Mouse (Mus musculus) embryo, embryonic 9.5 days (tissue): ENCODE measurements around the gene Rpl18.
A peak's percentile ranks its signal among the peaks of the same experiment; 100 is the strongest.

Experiments used
- DNase-seq: peaks from one replicate; pipeline ENCODE4 v3.0.0-alpha.2; 2017; ENCODE audit errors: extremely low spot score

The Rpl18 gene

DNA sequence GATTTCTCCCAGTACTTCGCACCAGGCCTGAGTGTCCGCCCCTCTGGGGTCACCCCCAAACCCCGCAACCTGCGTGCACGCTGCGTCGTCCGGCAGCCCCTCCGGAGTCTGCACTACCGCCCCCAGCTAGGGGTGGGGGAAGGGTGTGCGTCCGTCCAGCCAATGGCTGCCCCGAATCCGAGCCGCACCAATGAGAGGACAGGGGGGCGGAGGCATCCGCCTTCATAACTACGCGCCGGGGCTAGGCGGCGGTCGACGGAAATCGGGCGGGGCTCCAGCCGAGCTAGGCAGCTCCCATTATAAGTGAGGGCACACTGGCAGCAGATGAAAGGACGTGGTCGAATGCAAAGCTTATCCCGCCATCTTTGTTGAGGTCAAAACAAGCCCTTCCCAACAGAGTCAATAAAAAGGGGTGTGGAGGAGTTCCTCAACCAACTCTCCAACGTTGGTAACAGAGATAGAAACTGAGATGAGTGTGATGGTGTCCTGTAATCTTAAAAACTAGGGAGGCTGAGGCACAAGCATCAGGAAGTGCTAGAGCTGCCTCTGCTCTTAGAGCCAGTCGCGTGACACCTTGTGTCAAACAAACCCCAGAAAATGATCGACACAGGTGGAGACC is at the start of gene Rpl18:
Gene Rpl18, plus strand, starts transcription at position 368 of the 619 bp plus-strand sequence.
- DNase-seq = peak; percentile 94

DNA sequence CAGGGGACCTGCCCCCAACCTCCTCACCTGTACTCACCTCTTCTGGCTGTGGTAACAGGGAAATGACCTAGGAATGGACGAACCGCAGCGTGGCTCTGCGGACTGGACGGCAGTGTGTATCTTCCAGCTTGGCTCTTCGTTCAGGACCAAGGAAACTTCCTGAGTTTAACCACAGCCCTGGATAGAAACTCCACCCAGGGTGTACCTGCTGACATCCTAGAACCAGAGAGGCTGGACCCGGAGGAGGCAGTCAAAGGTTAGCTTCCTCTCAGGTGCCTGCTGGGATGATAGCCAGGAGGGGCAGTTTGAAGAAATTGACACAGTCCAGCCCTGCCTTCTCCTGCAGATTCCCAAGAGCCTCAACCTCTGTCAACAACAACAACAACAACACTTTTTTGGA is 49.1 kb upstream of the Rpl18 start, which contains the start of gene Fut2:
Gene Fut2, minus strand, starts transcription at position 234 of the 400 bp plus-strand sequence.
- no peak for DNase-seq

GRCm38 (mm10) chr7:45667761-45668160 is 47.5 kb upstream of the Rpl18 start:
- no peak for DNase-seq

GRCm38 (mm10) chr7:45668921-45669320 is 46.3 kb upstream of the Rpl18 start:
- DNase-seq = no peak

DNA sequence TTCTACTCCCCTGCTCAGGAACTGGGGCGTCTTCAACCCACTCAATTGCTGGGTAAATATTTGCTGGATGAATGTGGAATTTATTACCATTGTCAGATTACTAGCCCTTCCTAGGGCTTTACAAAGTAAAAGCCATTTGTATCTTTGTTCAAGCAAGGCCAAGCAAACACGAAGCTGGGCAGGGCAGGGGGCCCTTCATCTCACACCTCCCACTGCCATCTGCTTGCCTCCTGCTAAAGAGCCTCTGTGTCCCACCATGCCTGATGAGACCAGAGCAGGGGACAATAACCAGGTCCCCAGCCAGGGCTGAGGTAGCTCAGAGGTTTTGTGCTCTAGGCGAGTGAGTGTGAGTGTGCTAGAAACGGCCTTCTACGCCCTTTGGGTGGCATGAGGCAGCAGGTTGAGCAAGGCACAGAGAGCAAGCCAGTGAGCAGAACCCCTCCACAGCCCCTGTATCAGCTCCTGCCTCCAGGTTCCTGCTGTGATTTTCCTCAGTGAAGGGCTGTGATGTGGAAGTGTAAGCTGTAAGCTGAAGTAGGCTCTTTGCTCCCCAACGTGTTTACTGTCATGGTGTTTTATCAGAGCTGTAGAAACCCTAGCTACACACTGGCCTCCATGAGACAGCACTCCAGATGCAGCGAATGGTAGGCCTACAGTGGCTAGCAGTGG is 37.5 kb upstream of the Rpl18 start:
- DNase-seq = no peak

DNA sequence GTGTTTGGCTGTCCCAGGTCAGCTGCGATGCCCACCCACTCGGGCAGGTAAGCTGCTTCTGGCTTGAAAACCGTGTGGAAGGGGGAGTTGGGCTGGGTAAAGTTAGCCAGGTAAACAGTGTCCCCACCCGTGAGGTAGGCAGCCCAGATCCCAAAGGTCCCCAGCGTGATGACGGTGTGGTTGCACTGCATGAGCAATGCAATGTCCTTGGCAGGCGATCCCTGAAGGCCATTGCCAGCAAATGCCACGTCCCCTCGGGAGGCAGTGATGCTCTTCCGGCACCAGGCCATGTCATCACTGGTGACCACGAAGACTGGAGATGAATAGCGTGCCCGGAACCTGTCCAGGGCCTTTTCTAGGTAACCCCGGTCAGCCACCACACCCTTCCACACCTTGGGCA is 36.7 kb upstream of the Rpl18 start:
- DNase-seq = no peak

DNA sequence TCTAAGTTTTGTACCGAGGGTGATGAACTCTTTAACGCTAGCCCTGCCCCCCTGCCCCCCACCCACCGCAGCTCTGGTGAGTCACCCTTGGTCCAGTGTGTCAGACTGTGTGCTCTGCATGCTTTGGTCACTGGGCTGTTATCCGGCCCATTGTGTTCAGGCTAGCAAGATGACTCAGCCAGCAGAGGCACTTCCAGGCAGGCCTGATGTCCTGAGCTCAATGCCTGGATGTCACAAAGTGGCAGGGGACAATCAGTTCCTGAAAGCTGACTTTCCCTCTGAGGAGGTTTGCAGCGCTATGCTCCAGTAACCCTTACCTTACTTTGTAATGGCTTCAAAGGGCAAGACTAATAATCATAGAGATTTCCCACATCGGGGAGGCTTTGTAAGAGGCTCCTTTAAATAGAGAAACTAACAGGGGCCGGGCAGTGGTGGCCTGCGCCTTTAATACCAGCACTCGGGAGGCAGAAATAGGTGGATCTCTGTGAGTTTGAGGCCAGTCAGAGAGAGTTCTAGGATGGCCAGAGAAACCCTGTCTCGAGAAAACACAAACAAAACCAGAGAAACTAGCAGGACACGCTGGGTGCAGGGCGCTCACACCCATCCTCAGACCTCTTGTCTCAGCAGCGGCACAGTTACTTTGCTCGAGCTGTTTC is 35.2 kb upstream of the Rpl18 start:
- DNase-seq = no peak

DNA sequence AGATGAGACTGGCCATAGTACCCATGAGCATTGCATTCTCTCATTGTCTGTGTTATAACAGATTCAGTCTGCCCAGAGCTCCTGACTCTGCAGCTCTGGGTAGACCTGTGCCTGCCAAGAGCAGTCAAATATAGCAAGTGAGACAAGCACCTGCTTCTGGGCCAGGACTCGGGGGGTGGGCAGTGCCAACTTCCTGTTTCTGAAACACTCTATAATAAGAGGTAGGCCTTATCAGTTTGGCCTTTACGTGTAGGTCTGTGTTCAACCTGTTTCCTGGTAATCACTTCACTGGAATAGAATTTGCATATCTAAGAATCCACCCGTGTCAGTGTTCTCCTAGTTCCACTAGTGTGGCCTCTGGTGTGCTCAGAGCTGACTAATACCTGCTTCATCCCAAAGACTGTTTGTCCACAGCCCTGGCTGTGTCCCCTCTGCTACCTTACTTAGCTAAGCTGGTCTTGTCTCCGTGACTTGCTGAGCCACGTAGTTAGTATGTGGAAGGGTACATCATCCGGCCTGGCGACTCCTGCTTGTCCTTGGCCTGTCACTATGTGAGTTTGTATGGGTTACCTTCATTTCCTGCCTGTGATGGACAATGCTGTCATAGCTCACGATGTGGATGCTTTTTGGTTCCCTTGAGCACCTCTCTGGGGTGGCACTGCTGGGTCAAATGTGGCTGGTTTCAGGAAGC is 34.1 kb upstream of the Rpl18 start:
- DNase-seq = no peak

GRCm38 (mm10) chr7:45682144-45683126 is 32.8 kb upstream of the Rpl18 start:
- DNase-seq = peak; percentile 89

- DNase-seq = no peak
Observed at GRCm38 (mm10) chr7:45683396-45684050, 31.7 kb upstream of the Rpl18 start, which contains the start of gene Ntn5. Gene Ntn5 (plus strand): TSS chr7:45684022.

- DNase-seq = no peak
Observed at GRCm38 (mm10) chr7:45685811-45686210, 29.4 kb upstream of the Rpl18 start.

- no peak for DNase-seq
Observed at GRCm38 (mm10) chr7:45686841-45687240, 28.4 kb upstream of the Rpl18 start.

GRCm38 (mm10) chr7:45689099-45689498 is 26.2 kb upstream of the Rpl18 start:
- no peak for DNase-seq

DNA sequence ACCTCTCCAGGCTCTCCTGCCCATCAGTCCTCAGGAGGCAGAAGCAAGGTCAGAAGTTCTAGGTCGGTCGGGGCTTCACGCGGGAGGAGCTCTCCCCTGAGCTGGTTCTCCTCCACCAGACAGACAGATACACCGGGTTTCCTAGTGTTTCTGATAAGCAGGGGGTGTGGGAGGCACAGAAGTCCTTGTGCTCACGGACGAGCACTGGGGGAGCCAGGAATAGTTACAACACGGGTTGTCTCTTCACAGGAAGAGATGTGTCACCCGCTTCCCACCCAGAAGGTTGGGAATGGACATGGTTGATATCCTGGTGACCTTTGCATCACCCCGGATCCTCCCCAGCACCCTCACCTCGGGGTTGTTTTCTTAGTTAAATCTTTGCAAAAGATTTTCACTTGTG is 25.5 kb upstream of the Rpl18 start:
- DNase-seq = no peak

DNA sequence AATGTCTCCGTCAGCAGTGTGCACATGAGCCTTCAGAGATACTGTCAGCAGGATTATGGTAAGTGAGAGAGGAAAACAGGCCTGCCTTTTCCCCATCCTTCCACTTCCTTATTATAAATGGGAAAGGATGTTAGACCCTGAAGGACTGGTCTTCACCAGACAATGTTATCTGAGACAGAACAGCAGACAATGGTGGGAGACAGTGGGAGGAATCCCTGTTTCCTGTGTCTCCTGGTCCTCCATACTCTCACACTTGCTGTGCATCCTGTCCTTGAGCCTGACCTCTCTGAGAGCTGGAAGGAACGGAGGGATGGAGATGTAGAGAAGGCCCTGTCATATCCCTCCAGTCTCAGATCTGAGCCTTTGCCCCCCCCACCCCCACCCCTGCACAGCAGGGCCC is 22.9 kb upstream of the Rpl18 start:
- no peak for DNase-seq

- no peak for DNase-seq
Observed at GRCm38 (mm10) chr7:45693921-45694591, 21.2 kb upstream of the Rpl18 start, which contains the start of gene Sec1. Gene Sec1 (minus strand): TSS chr7:45694402.

DNA sequence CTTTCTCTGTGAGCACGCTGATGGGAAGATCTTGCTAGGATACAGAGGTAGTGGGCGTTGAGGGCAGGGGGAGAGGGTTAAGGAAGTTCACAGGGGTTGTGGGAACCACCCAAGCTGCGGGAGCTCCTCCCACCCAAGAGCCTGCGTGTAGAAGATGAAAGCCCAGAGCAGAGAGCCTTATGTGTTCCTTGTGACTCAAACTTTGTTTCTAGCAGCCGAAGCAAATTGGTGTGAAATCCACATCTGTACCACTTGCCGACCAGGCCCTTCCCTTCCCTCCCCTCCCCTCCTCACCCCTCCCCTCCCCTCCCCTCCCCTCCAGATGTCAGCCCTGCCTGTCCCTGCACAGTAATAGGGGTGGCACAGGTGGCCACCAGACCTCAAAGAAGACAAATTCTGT is 20.2 kb upstream of the Rpl18 start:
- no peak for DNase-seq

DNA sequence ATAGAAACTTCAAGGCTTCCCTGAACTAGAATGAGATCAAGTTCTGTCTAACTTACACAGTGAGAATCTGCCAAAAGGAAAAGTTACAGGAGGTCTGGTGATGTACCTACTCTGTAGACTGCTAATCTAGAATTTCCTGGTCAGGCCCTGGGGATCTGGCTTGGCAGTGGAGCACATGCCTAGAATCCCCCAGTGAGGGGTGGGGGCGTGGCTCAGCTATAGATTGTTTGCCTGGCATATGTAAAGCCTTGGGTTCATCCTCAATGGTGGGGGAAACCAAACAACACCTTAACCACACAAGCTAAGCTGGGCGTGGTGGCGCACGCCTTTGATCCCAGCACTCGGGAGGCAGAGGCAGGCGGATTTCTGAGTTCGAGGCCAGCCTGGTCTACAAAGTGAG is 17.4 kb upstream of the Rpl18 start:
- no peak for DNase-seq

GRCm38 (mm10) chr7:45699523-45700141 is 15.6 kb upstream of the Rpl18 start, which contains the start of gene Car11:
Gene Car11 (plus strand): TSS chr7:45699843.
- no peak for DNase-seq
